Mouse (Mus musculus) ES-E14 (cell line): Measurements from ENCODE around the gene Fhit. TPM values are rescaled to one million over a fixed set of nuclear protein-coding genes. Genes with fewer than 3 reads are reported as not detected.

ENCODE experiments used
- DNase-seq: peaks from one replicate; pipeline ENCODE4 v3.0.0-alpha.2; 2013; ENCODE audit warnings: low read depth, low spot score
- H3K27ac ChIP-seq: 2 replicates; pipeline ENCODE4 v1.5.1; 2012; ENCODE audit warnings: low read depth, mild to moderate bottlenecking, low read length, moderate library complexity, mixed read lengths; ENCODE audit not compliant: poor library complexity, insufficient read depth, severe bottlenecking
- H3K36me3 ChIP-seq: 2 replicates; pipeline ENCODE4 v1.6.1; 2012; ENCODE audit warnings: mild to moderate bottlenecking, low read length, moderate library complexity, mixed read lengths; ENCODE audit not compliant: control insufficient read depth, poor library complexity, insufficient read depth, severe bottlenecking
- H3K4me1 ChIP-seq, 2 experiments: fragments of 150-350 bp in 1 of 2; sonication (generic) in 1 of 2; 2 replicates each; pipeline ENCODE4 v1.6.1; 2012; ENCODE audit warnings: low read length in 2 of 2, mild to moderate bottlenecking in 1 of 2, mixed read lengths in 1 of 2; ENCODE audit not compliant: control insufficient read depth in 2 of 2, insufficient read depth in 2 of 2, poor library complexity in 1 of 2
- H3K4me3 ChIP-seq, 2 experiments: fragments of 150-350 bp in 1 of 2; sonication (generic) in 1 of 2; 2 replicates each; pipeline ENCODE4 v1.5.1; 2012; ENCODE audit warnings: low read length in 2 of 2, low read depth in 1 of 2, mild to moderate bottlenecking in 1 of 2, mixed read lengths in 1 of 2; ENCODE audit not compliant: insufficient read depth in 1 of 2, poor library complexity in 1 of 2, severe bottlenecking in 1 of 2
- H3K9ac ChIP-seq: 2 replicates; pipeline ENCODE4 v1.6.1; 2012; ENCODE audit warnings: low read depth, mild to moderate bottlenecking, low read length, mixed read lengths; ENCODE audit not compliant: poor library complexity, insufficient read depth, severe bottlenecking
- H3K9me3 ChIP-seq: fragments of 150-350 bp; sonication (generic); 2 replicates; pipeline ENCODE4 v1.6.1; 2012; ENCODE audit warnings: low read depth, mild to moderate bottlenecking, low read length; ENCODE audit not compliant: control insufficient read depth, insufficient read depth
- CHD2 ChIP-seq: IDR thresholded peaks from 2 replicates; pipeline ENCODE4 v1.6.1; 2014; ENCODE audit warnings: mild to moderate bottlenecking, low read depth, low read length, inconsistent platforms
- HCFC1 ChIP-seq: IDR thresholded peaks from 2 replicates; pipeline ENCODE4 v1.6.1; 2012; ENCODE audit warnings: low read length, inconsistent platforms, borderline replicate concordance; ENCODE audit not compliant: insufficient read depth
- MAFK ChIP-seq: IDR thresholded peaks from 2 replicates; pipeline ENCODE4 v1.6.1; 2014; ENCODE audit warnings: mild to moderate bottlenecking, low read depth, low read length, inconsistent platforms; ENCODE audit not compliant: insufficient read depth
- ZC3H11A ChIP-seq: IDR thresholded peaks from 2 replicates; pipeline ENCODE4 v1.6.1; 2012; ENCODE audit warnings: low read depth, mild to moderate bottlenecking, inconsistent platforms, low read length, borderline replicate concordance
- ZNF384 ChIP-seq: IDR thresholded peaks from 2 replicates; pipeline ENCODE4 v1.6.1; 2012; ENCODE audit warnings: low read depth, low read length, inconsistent platforms
- in situ Hi-C, 2 experiments: fragments of 600-800 bp; cut with MboI; formaldehyde crosslinking; loops; one replicate each; pipeline ENCODE4 v1.15.1; 2025; ENCODE audit warnings: low sequenced_read_pairs in 2 of 2, inconsistent platforms in 1 of 2; ENCODE audit not compliant: unreplicated experiment in 2 of 2
- total RNA-seq: library from RNA; depleted of rRNA; stranded (reverse); fragments of 300-350 nt; gene quantifications from 2 replicates; pipeline ENCODE4 v1.2.3, GENCODE M21; 2012

Fhit gene
- total RNA-seq, 1 experiment, result 1.0 TPM

GRCm38 (mm10) chr14:10047123-10047783, 1114.6 kb downstream of the Fhit start:
- Histone ChIP-seq H3K9me3 (no peaks in the 10 kb centered on the region), H3K36me3 (no peaks in the 10 kb centered on the region), H3K4me3 (no peak overlapping the region), H3K4me1 (peaks cover 0 to 4% of the 10 kb centered on the region in 2 experiments; a peak in 2 of 4 replicates), H3K27ac (no peak overlapping the region), H3K9ac (no peak overlapping the region)
- TF ChIP-seq ZC3H11A (no peak), MAFK (no peak), HCFC1 (no peak), CHD2 (no peak), ZNF384 (no peak)
- DNase-seq, result no peak
- in situ Hi-C loops, result no loop called here

DNA sequence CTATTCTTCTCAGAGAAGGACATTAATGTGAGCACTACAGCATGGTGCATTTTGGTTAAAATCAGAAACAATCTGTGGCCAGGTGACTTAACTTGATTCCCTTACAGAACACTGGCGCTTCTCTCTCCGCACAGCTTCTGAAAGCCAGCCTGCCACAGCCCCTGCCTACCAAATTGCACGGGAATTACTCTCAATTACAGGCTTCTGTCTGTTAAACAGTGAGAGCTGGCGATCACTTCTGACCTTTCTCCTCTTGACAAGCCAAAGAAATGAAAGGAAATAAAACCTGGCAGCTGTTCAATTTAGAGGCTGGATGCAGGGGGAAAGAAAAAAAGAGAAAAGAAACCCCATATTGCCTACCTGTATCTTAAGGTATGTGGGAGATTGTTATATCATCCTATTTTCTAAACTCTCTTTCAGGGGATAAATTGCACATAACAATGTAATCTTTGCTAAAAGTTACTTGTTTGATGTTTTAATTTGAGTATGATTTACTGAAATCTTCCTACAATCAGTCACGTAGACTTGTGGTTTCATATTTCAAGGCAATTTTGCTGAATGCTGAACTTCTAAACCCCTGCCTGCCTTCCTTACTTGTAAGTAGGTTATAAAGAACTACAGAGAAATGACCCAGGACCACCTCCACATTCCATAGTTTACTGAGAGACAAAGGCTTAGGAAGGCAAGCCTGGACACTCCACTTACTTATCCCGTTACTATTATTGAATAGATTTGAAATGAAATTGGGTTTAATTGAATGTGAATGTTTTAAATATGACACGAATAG, 1115.3 kb downstream of the Fhit start:
- no peak for DNase-seq
- no peaks in the 10 kb centered on the region for H3K9me3 ChIP-seq
- in situ Hi-C loops, result no loop called here
- TF ChIP-seq ZNF384, result no peak
- TF ChIP-seq MAFK, result no peak
- TF ChIP-seq CHD2, result no peak
- no peak for TF ChIP-seq ZC3H11A
- TF ChIP-seq HCFC1, result no peak
- no peaks in the 10 kb centered on the region for H3K36me3 ChIP-seq
- no peak overlapping the region for H3K9ac ChIP-seq
- H3K27ac ChIP-seq, result no peak overlapping the region
- H3K4me3 ChIP-seq, result no peak overlapping the region
- peaks cover 0 to 4% of the 10 kb centered on the region in 2 experiments; a peak in 2 of 4 replicates for H3K4me1 ChIP-seq

- DNase-seq, result no peak
- Histone ChIP-seq H3K4me1 (no peaks in the 10 kb centered on the region), H3K36me3 (no peaks in the 10 kb centered on the region), H3K9ac (no peak overlapping the region), H3K4me3 (no peak overlapping the region), H3K27ac (no peak overlapping the region), H3K9me3 (no peaks in the 10 kb centered on the region)
- TF ChIP-seq ZNF384, result no peak
- TF ChIP-seq MAFK, result no peak
- TF ChIP-seq ZC3H11A, result no peak
- in situ Hi-C loops, result no loop called here
These were observed 1123.8 kb downstream of the Fhit start for GRCm38 (mm10) chr14:10038021-10038420.

GRCm38 (mm10) chr14:10036685-10037215, 1125.1 kb downstream of the Fhit start:
- TF ChIP-seq CHD2 (no peak), HCFC1 (no peak), MAFK (no peak), ZNF384 (no peak), ZC3H11A (no peak)
- Histone ChIP-seq H3K9ac (no peak overlapping the region), H3K36me3 (no peaks in the 10 kb centered on the region), H3K9me3 (no peaks in the 10 kb centered on the region), H3K27ac (no peak overlapping the region), H3K4me1 (no peaks in the 10 kb centered on the region), H3K4me3 (no peak overlapping the region)
- in situ Hi-C loops, result no loop called here
- DNase-seq, result no peak
